Mouse (Mus musculus) midbrain, embryonic 13.5 days (tissue): ENCODE data around the gene Tmem190. TPM values are rescaled to one million over a fixed set of nuclear protein-coding genes. Genes with fewer than 3 reads are reported as not detected.

ENCODE experiments used
- ATAC-seq: fragments of 200-750 bp; cut with Nextera tagmentation; 2 replicates; pipeline ENCODE4 v1.8.0; 2017; ENCODE audit warnings: mild to moderate bottlenecking, moderate TSS enrichment, moderate library complexity
- H3K27ac ChIP-seq: fragments of 300-500 bp; sonication (generic); 2 replicates; pipeline ENCODE4 v1.5.1; 2015; ENCODE audit warnings: inconsistent platforms, mild to moderate bottlenecking, moderate library complexity
- H3K27me3 ChIP-seq: fragments of 300-500 bp; sonication (generic); 2 replicates; pipeline ENCODE4 v1.6.1; 2015; ENCODE audit warnings: mild to moderate bottlenecking, inconsistent platforms
- H3K36me3 ChIP-seq: fragments of 300-500 bp; sonication (generic); 2 replicates; pipeline ENCODE4 v1.6.1; 2015; ENCODE audit warnings: mild to moderate bottlenecking, inconsistent platforms
- H3K4me1 ChIP-seq: fragments of 300-500 bp; sonication (generic); replicated peaks from 2 replicates; pipeline ENCODE4 v1.6.1; 2015; ENCODE audit warnings: inconsistent platforms
- H3K4me2 ChIP-seq: fragments of 300-500 bp; sonication (generic); replicated peaks from 2 replicates; pipeline ENCODE4 v1.6.1; 2015; ENCODE audit warnings: moderate library complexity, mild to moderate bottlenecking, inconsistent platforms
- H3K4me3 ChIP-seq: fragments of 300-500 bp; sonication (generic); replicated peaks from 2 replicates; pipeline ENCODE4 v1.5.1; 2015; ENCODE audit warnings: mild to moderate bottlenecking, inconsistent platforms
- H3K9ac ChIP-seq: fragments of 300-500 bp; sonication (generic); replicated peaks from 2 replicates; pipeline ENCODE4 v1.6.1; 2015; ENCODE audit warnings: mild to moderate bottlenecking, inconsistent platforms
- H3K9me3 ChIP-seq: fragments of 300-500 bp; sonication (generic); 2 replicates; pipeline ENCODE4 v1.6.1; 2016; ENCODE audit warnings: mild to moderate bottlenecking, inconsistent platforms
- WGBS: fragments of 180-500 bp; shearing (Covaris S2); methylation state at CpG from one replicate; pipeline ENCODE4 v1.1.7; 2015; 5-methylcytosine and 5-hydroxymethylcytosine counted together
- polyA plus RNA-seq: library from polyadenylated mRNA; unstranded; fragments of >200 nt; fragmentation: Nextera tagmentation; extraction: Ambion mirVana; gene quantifications from 2 replicates; pipeline ENCODE4 v1.2.1, GENCODE M21; 2015

Gene Tmem190
- polyA plus RNA-seq, 1 experiment from 2014 or later, result not detected

DNA sequence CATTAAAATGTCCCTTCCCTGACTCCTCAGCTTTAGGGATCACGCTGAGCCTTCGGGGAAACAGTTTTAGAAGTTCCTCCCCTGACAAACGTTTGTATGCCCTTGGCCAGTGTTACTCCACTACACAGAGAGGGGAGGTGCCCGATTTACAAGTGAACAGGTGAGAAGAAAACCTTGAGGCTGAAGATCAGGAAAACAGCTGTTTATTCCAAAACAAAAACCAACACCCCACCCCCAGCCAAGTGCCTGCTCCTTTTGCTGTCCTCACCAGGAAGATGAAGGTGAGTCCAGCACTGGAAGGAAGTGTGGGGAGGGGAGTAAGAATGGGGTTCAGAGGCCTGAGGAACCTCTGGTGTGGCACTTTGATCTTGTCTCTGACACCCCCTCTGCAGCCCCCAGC, 42.6 kb downstream of the Tmem190 start:
- H3K9ac ChIP-seq, result no peak overlapping the region
- H3K27me3 ChIP-seq, result peaks cover 14% of the 10 kb centered on the region
- no peak for ATAC-seq
- H3K4me2 ChIP-seq, result no peak overlapping the region
- no peaks in the 10 kb centered on the region for H3K9me3 ChIP-seq
- peaks cover 34% of the 10 kb centered on the region for H3K36me3 ChIP-seq
- no peak overlapping the region for H3K27ac ChIP-seq
- H3K4me3 ChIP-seq, result no peak overlapping the region
- no peaks in the 10 kb centered on the region for H3K4me1 ChIP-seq
- 60% methylated on average over 4 of the region's 4 CpGs for WGBS

DNA sequence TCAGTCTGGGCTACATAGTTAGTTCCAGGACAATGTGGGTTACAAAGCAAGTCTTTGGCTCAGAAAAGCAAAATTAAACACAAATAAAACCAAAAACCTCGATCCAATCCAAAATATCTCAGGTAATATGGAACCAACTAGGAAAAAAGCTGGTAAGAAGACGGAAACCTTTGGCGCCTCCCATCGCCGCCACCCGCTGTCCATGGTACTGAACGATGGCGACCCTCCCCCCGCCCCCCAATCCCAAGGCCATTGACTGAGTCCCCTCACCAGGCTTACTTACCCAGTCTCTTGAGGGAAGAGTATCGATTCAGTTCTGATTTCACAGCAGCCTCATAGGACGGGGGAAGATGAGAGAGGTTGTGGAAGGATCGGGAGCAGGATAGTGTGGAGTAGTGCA, 47.7 kb downstream of the Tmem190 start:
- H3K4me1 ChIP-seq, result peaks cover 3% of the 10 kb centered on the region; the same call in 1 of the 2 replicates
- no peak overlapping the region for H3K4me3 ChIP-seq
- peaks cover 37% of the 10 kb centered on the region for H3K36me3 ChIP-seq
- no peak overlapping the region for H3K4me2 ChIP-seq
- H3K9ac ChIP-seq, result no peak overlapping the region
- H3K9me3 ChIP-seq, result no peaks in the 10 kb centered on the region
- ATAC-seq, result no peak
- no peak overlapping the region for H3K27ac ChIP-seq
- H3K27me3 ChIP-seq, result peaks cover 47% of the 10 kb centered on the region
- WGBS, result 8% methylated on average over 12 of the region's 12 CpGs

Other genes starting within 250 kb of the Tmem190 start
- 92.2 and 97.8 TPM in 2 replicates for gene Syt5, start 235.4 kb upstream of the Tmem190 start, polyA plus RNA-seq
- 0.35 and 0.67 TPM in 2 replicates for gene Ptprh, start 178.9 kb upstream of the Tmem190 start, polyA plus RNA-seq
- gene Tmem86b, start 151.5 kb upstream of the Tmem190 start, polyA plus RNA-seq, result 3.8 and 3.9 TPM in 2 replicates
- gene Ppp6r1, start 123.9 kb upstream of the Tmem190 start, polyA plus RNA-seq, result 9.2 and 11.4 TPM in 2 replicates
- 122 and 123 TPM in 2 replicates for gene Hspbp1, start 97.9 kb upstream of the Tmem190 start, polyA plus RNA-seq
- gene Brsk1, start 92.3 kb upstream of the Tmem190 start, polyA plus RNA-seq, result 6.8 and 7.6 TPM in 2 replicates
- gene Tmem150b, start 57.7 kb upstream of the Tmem190 start, polyA plus RNA-seq, result 0.22 and 0.24 TPM in 2 replicates
- 90.0 and 92.5 TPM in 2 replicates for gene Kmt5c, start 42.8 kb upstream of the Tmem190 start, polyA plus RNA-seq
- 19.7 and 22.9 TPM in 2 replicates for gene Cox6b2, start 29.8 kb upstream of the Tmem190 start, polyA plus RNA-seq
- gene Fam71e2, start 11.6 kb upstream of the Tmem190 start, polyA plus RNA-seq, result not detected in 2 replicates
- gene Il11, start 78 bp upstream of the Tmem190 start, polyA plus RNA-seq, result 0.48 and 1.1 TPM in 2 replicates
- 2.5 and 3.0 TPM in 2 replicates for gene Tmem238, start 6.7 kb downstream of the Tmem190 start, polyA plus RNA-seq
- 224 and 265 TPM in 2 replicates for gene Rpl28, start 9.9 kb downstream of the Tmem190 start, polyA plus RNA-seq
- gene Ube2s, start 29.7 kb downstream of the Tmem190 start, polyA plus RNA-seq, result 281 and 301 TPM in 2 replicates
- gene Shisa7, start 61.8 kb downstream of the Tmem190 start, polyA plus RNA-seq, result 8.8 and 9.7 TPM in 2 replicates
- 3.3 and 5.3 TPM in 2 replicates for gene Isoc2b, start 87.3 kb downstream of the Tmem190 start, polyA plus RNA-seq
- 0.43 and 0.65 TPM in 2 replicates for gene Isoc2a, start 94.2 kb downstream of the Tmem190 start, polyA plus RNA-seq
- 0.31 and 0.32 TPM in 2 replicates for gene Gm36210, start 123.6 kb downstream of the Tmem190 start, polyA plus RNA-seq
- gene Zfp628, start 132.3 kb downstream of the Tmem190 start, polyA plus RNA-seq, result 4.3 and 4.4 TPM in 2 replicates
- 29.5 and 31.1 TPM in 2 replicates for gene Nat14, start 139.1 kb downstream of the Tmem190 start, polyA plus RNA-seq
- 0.88 and 0.98 TPM in 2 replicates for gene Ssc5d, start 142.8 kb downstream of the Tmem190 start, polyA plus RNA-seq
- 0.12 and 0.13 TPM in 2 replicates for gene Sbk2, start 181.5 kb downstream of the Tmem190 start, polyA plus RNA-seq
- gene Sbk3, start 188.2 kb downstream of the Tmem190 start, polyA plus RNA-seq, result 0.10 and 0.13 TPM in 2 replicates
- 65.2 and 68.4 TPM in 2 replicates for gene Zfp579, start 213.2 kb downstream of the Tmem190 start, polyA plus RNA-seq
- 8.6 and 8.9 TPM in 2 replicates for gene Zfp524, start 231.5 kb downstream of the Tmem190 start, polyA plus RNA-seq
- 42.0 and 51.1 TPM in 2 replicates for gene Fiz1, start 231.8 kb downstream of the Tmem190 start, polyA plus RNA-seq
- 0.89 and 1.3 TPM in 2 replicates for gene Gm44973, start 232.6 kb downstream of the Tmem190 start, polyA plus RNA-seq
- 5.7 and 7.9 TPM in 2 replicates for gene Zfp865, start 237.4 kb downstream of the Tmem190 start, polyA plus RNA-seq
- gene Ccdc106, start 237.6 kb downstream of the Tmem190 start, polyA plus RNA-seq, result 25.8 and 30.1 TPM in 2 replicates